Mouse (Mus musculus): ENCODE data around the gene Mettl27. TPM values are rescaled to one million over a fixed set of nuclear protein-coding genes. Genes with fewer than 3 reads are reported as not detected.
A peak's percentile ranks its signal among the peaks of the same experiment; 100 is the strongest.

The Mettl27 gene
- polyA plus RNA-seq, 1 experiment from 2014 or later = 30.3 TPM

- Histone ChIP-seq H3K9me3 (ENCODE audit: control insufficient read depth) (no peaks in the 10 kb centered on the region), H3K4me3 (ENCODE audit: low read depth, low read length) (no peak overlapping the region), H3K9ac (ENCODE audit: low read depth, low read length) (no peak overlapping the region), H3K27me3 (replicated peaks; ENCODE audit: control insufficient read depth, insufficient read depth, low read length) (no peaks in the 10 kb centered on the region), H3K36me3 (ENCODE audit: control insufficient read depth, insufficient read depth) (no peaks in the 10 kb centered on the region), H3K4me1 (replicated peaks; ENCODE audit: control insufficient read depth, insufficient read depth, low read length) (no peaks in the 10 kb centered on the region), H3K4me2 (replicated peaks; ENCODE audit: low read depth) (no peak overlapping the region), H3K27ac (ENCODE audit: low read depth, low read length) (no peak overlapping the region)
- 0 out of 2 replicates have a peak, but pooled peaks have one; percentile 28 for TF ChIP-seq CTCF (IDR thresholded peaks at IDR 0.05; ENCODE audit: low read depth)
- no peak for ATAC-seq
- WGBS = 80% methylated on average over 5 of the region's 5 CpGs
Measured at GRCm38 (mm10) chr5:134892717-134893116, 39.5 kb upstream of the Mettl27 start.

DNA sequence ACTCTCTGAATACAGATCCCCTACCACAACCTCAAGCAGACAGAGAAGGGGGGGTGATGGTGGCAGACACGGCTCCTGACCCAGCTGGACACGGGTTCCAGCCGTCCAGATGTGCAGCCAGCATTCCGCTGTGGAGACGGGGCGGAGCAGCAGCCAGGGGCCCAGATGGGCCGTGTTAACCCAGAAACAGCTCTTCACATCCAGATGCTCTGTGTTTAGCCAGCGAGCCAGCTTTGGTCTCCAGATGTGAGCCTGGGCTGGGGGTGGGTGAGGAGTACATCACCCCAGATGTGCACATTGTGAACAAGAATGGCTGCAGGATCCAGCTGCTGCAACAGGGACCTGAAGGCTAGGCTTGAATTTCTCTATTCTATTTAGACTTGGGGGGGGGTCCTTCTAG lies 36.9 kb upstream of the Mettl27 start:
- no peak overlapping the region for H3K4me3 ChIP-seq (ENCODE audit: low read depth, low read length)
- H3K9ac ChIP-seq (ENCODE audit: low read depth, low read length) = no peak overlapping the region
- no peak for TF ChIP-seq CTCF (IDR thresholded peaks at IDR 0.05; ENCODE audit: low read depth)
- no peak overlapping the region for H3K27ac ChIP-seq (ENCODE audit: low read depth, low read length)
- no peaks in the 10 kb centered on the region for H3K36me3 ChIP-seq (ENCODE audit: control insufficient read depth, insufficient read depth)
- 56% methylated on average over 8 of the region's 8 CpGs for WGBS
- H3K27me3 ChIP-seq (replicated peaks; ENCODE audit: control insufficient read depth, insufficient read depth, low read length) = no peaks in the 10 kb centered on the region
- H3K9me3 ChIP-seq (ENCODE audit: control insufficient read depth) = no peaks in the 10 kb centered on the region
- no peak overlapping the region for H3K4me2 ChIP-seq (replicated peaks; ENCODE audit: low read depth)
- ATAC-seq = no peak
- no peaks in the 10 kb centered on the region for H3K4me1 ChIP-seq (replicated peaks; ENCODE audit: control insufficient read depth, insufficient read depth, low read length)

- H3K9me3 ChIP-seq (ENCODE audit: control insufficient read depth) = no peaks in the 10 kb centered on the region
- no peaks in the 10 kb centered on the region for H3K27me3 ChIP-seq (replicated peaks; ENCODE audit: control insufficient read depth, insufficient read depth, low read length)
- no peak for ATAC-seq
- no peak overlapping the region for H3K27ac ChIP-seq (ENCODE audit: low read depth, low read length)
- no peak overlapping the region for H3K9ac ChIP-seq (ENCODE audit: low read depth, low read length)
- H3K4me3 ChIP-seq (ENCODE audit: low read depth, low read length) = no peak overlapping the region
- no peak for TF ChIP-seq CTCF (IDR thresholded peaks at IDR 0.05; ENCODE audit: low read depth)
- 88% methylated on average over 6 of the region's 8 CpGs for WGBS
- H3K4me1 ChIP-seq (replicated peaks; ENCODE audit: control insufficient read depth, insufficient read depth, low read length) = no peaks in the 10 kb centered on the region
- H3K36me3 ChIP-seq (ENCODE audit: control insufficient read depth, insufficient read depth) = no peaks in the 10 kb centered on the region
- no peak overlapping the region for H3K4me2 ChIP-seq (replicated peaks; ENCODE audit: low read depth)
Measured at GRCm38 (mm10) chr5:134896965-134897364, 35.2 kb upstream of the Mettl27 start.

DNA sequence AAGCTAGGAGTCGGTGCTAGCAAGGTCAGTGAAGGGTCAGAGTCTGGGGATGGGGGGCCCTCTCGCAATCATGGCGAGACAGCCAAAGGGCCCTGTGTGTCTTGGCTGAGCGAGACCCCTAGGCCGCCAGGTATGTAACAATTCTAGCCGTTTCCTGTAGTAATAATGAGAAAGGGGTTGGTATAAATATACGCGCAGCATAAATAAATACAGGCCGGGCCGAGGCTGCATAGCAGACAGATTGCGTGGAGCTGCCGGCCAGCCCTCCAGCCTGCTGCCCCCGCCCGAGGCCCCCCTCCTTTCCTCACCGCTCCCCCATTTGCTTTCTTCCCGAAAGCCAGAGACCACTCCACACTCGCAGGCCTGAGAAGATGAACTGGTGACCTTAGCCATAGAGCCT lies 34.6 kb upstream of the Mettl27 start:
- Histone ChIP-seq H3K4me2 (replicated peaks; ENCODE audit: low read depth) (no peak overlapping the region), H3K36me3 (ENCODE audit: control insufficient read depth, insufficient read depth) (no peaks in the 10 kb centered on the region), H3K4me3 (ENCODE audit: low read depth, low read length) (no peak overlapping the region), H3K9ac (ENCODE audit: low read depth, low read length) (no peak overlapping the region), H3K4me1 (replicated peaks; ENCODE audit: control insufficient read depth, insufficient read depth, low read length) (no peaks in the 10 kb centered on the region), H3K27me3 (replicated peaks; ENCODE audit: control insufficient read depth, insufficient read depth, low read length) (no peaks in the 10 kb centered on the region), H3K9me3 (ENCODE audit: control insufficient read depth) (no peaks in the 10 kb centered on the region), H3K27ac (ENCODE audit: low read depth, low read length) (no peak overlapping the region)
- WGBS = 46% methylated on average over 17 of the region's 17 CpGs
- TF ChIP-seq CTCF (IDR thresholded peaks at IDR 0.05; ENCODE audit: low read depth) = no peak
- no peak for ATAC-seq

- Histone ChIP-seq H3K9me3 (ENCODE audit: control insufficient read depth) (no peaks in the 10 kb centered on the region), H3K9ac (ENCODE audit: low read depth, low read length) (no peak overlapping the region), H3K27me3 (replicated peaks; ENCODE audit: control insufficient read depth, insufficient read depth, low read length) (no peaks in the 10 kb centered on the region), H3K4me2 (replicated peaks; ENCODE audit: low read depth) (no peak overlapping the region), H3K4me3 (ENCODE audit: low read depth, low read length) (no peak overlapping the region), H3K36me3 (ENCODE audit: control insufficient read depth, insufficient read depth) (no peaks in the 10 kb centered on the region), H3K27ac (ENCODE audit: low read depth, low read length) (no peak overlapping the region), H3K4me1 (replicated peaks; ENCODE audit: control insufficient read depth, insufficient read depth, low read length) (no peaks in the 10 kb centered on the region)
- 28% methylated on average over 12 of the region's 12 CpGs for WGBS
- TF ChIP-seq CTCF (IDR thresholded peaks at IDR 0.05; ENCODE audit: low read depth) = peak; percentile 77
- peak; percentile 46; the same call in 1 of the 2 replicates for ATAC-seq
Measured at GRCm38 (mm10) chr5:134901012-134901643, 31.0 kb upstream of the Mettl27 start.

GRCm38 (mm10) chr5:134901644-134902027 lies 30.5 kb upstream of the Mettl27 start:
- no peak for ATAC-seq
- no peaks in the 10 kb centered on the region for H3K4me1 ChIP-seq (replicated peaks; ENCODE audit: control insufficient read depth, insufficient read depth, low read length)
- no peak overlapping the region for H3K4me2 ChIP-seq (replicated peaks; ENCODE audit: low read depth)
- TF ChIP-seq CTCF (IDR thresholded peaks at IDR 0.05; ENCODE audit: low read depth) = no peak
- no peak overlapping the region for H3K4me3 ChIP-seq (ENCODE audit: low read depth, low read length)
- no peak overlapping the region for H3K9ac ChIP-seq (ENCODE audit: low read depth, low read length)
- no peaks in the 10 kb centered on the region for H3K9me3 ChIP-seq (ENCODE audit: control insufficient read depth)
- H3K27me3 ChIP-seq (replicated peaks; ENCODE audit: control insufficient read depth, insufficient read depth, low read length) = no peaks in the 10 kb centered on the region
- H3K27ac ChIP-seq (ENCODE audit: low read depth, low read length) = no peak overlapping the region
- no peaks in the 10 kb centered on the region for H3K36me3 ChIP-seq (ENCODE audit: control insufficient read depth, insufficient read depth)
- 65% methylated on average over 8 of the region's 8 CpGs for WGBS

- Histone ChIP-seq H3K9ac (ENCODE audit: low read depth, low read length) (no peak within 1 kb of the TSS), H3K4me2 (replicated peaks; ENCODE audit: low read depth) (no peak within 1 kb of the TSS), H3K4me3 (ENCODE audit: low read depth, low read length) (no peak within 1 kb of the TSS), H3K4me1 (replicated peaks; ENCODE audit: control insufficient read depth, insufficient read depth, low read length) (no peaks in the 10 kb centered on the region), H3K9me3 (ENCODE audit: control insufficient read depth) (no peaks in the 10 kb centered on the region), H3K27me3 (replicated peaks; ENCODE audit: control insufficient read depth, insufficient read depth, low read length) (no peaks in the 10 kb centered on the region), H3K27ac (ENCODE audit: low read depth, low read length) (no peak within 1 kb of the TSS), H3K36me3 (ENCODE audit: control insufficient read depth, insufficient read depth) (no peaks in the 10 kb centered on the region)
- ATAC-seq = no peak
- WGBS = 80% methylated on average over 6 of the region's 6 CpGs
- TF ChIP-seq CTCF (IDR thresholded peaks at IDR 0.05; ENCODE audit: low read depth) = no peak
Measured at GRCm38 (mm10) chr5:134906633-134907032, 25.5 kb upstream of the Mettl27 start, which contains the start of gene Tmem270. TSS of gene Tmem270 (minus strand) at chr5:134906733.
